Mouse (Mus musculus): ENCODE measurements around the gene Neu1. TPM values are rescaled to one million over a fixed set of nuclear protein-coding genes. Genes with fewer than 3 reads are reported as not detected.

Neu1 gene
- 48.4 and 54.9 TPM in 2 replicates for polyA plus RNA-seq (2012; rRNA removed; ENCODE audit: low replicate concordance)

GRCm38 (mm10) chr17:34931061-34931734 lies at the start of gene Neu1:
Gene Neu1, plus strand, starts transcription at chr17:34931253.

DNA sequence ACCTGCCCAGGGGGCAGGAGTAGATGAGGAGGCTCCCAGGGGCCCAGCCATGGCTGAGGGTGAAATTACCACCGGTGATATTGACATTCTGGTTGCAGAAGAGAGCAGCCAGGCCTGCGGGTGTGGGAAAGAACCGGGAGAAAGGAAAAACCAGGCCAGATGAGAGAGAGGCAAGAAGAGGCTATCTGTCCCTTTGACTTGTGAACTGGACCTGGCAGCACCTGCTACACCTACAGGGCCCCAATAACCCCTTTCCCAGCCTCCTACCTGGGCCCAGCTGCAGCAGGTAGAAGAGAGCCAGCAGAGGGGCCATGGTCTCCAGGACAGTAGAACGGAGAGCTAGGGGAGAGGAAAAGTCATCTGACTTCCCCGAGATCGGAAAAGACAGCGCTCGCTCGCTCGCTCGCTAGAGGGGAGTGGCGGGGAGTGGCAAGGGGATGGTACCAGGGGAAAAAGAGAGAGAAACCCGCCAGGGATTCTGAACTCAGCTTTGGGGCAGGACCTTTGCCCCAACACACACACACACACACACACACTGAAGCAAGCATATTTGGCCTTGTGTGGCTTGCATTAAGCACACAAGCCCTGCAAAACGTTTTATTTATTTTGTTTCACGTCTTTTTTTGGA lies 49.3 kb upstream of the Neu1 start, which contains the start of gene Gm20547:
Gene Gm20547, minus strand, starts transcription at position 360 of the 628 bp plus-strand sequence.

DNA sequence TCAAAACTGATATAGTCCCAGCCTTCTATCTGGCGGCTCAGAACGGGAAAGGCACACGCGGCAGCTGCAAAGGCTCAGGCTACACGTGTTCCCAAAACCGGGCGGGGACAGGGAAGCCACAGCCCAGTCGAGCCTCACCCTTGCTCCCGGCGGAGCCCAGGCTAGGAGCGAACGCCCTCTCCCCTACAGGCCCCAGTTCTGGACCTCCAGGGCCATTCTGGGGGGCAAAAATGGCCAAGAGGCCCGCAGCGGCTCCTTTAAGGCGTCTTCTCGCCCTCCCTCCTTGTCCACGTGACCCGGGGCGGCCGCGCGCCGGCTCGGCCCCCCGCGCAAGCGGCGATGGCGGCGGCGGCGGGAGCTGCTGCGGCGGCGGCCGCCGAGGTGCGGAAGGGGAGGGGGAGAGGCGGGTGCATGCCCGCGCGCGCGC lies 32.9 kb upstream of the Neu1 start, which contains the start of the genes C2 and Ehmt2:
Gene C2, minus strand, starts transcription at position 106 of the 427 bp plus-strand sequence.
Gene Ehmt2, plus strand, starts transcription at position 310 of the 427 bp plus-strand sequence.

GRCm38 (mm10) chr17:34913930-34914665 lies 17.0 kb upstream of the Neu1 start, which contains the start of gene Slc44a4:
Gene Slc44a4, plus strand, starts transcription at chr17:34914466.

DNA sequence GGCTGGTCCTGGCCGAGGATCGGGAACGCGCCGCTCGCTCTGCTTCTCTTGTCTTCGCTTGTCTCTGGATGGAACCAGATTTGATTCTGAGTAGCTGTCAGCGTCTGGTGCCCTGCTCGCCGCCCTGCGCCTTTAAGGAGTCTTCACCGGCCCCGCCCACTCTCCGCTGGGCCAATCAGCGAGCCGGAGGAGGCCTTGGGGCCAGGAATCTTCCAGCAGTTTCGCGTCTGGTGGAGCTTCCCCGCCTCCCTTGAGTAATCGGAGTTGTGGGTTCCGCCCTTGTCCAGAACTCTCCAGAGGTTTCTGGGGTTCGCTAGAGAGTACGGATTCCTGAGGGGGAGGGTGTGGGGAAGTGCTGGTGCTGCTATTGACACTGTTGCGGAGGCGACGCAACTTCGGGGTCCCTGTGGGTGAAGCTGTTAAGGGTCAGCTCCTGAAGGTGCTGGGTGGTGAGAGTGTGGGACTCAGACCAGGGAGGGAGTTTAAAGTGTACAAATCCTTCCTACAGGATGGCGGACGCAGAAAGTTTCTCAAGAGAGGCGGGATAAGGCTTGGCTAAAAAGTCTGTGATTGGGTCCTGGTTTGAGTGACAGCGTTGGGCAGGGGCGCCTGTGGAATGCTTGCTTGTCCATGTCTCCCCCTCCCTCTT lies 28.2 kb downstream of the Neu1 start, which contains the start of gene Hspa1b:
Gene Hspa1b, minus strand, starts transcription at position 109 of the 649 bp plus-strand sequence.

DNA sequence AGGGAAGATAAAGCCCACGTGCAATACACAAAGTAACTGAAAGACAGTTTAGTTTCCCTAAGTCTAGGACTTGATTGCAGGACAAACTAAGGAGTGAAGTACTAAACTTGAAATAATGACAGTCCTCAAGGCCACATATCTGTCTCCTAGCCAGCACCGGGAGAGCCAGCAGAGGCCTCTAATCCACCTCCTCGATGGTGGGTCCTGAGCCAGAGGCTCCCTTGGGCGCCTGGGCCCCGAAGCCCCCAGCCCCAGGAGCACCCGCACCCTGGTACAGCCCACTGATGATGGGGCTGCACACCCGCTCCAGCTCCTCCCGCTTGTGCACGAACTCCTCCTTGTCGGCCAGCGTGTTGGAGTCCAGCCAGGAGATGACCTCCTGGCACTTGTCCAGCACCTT lies 38.8 kb downstream of the Neu1 start, which contains the start of gene Gm20481:
Gene Gm20481, plus strand, starts transcription at position 91 of the 400 bp plus-strand sequence.

DNA sequence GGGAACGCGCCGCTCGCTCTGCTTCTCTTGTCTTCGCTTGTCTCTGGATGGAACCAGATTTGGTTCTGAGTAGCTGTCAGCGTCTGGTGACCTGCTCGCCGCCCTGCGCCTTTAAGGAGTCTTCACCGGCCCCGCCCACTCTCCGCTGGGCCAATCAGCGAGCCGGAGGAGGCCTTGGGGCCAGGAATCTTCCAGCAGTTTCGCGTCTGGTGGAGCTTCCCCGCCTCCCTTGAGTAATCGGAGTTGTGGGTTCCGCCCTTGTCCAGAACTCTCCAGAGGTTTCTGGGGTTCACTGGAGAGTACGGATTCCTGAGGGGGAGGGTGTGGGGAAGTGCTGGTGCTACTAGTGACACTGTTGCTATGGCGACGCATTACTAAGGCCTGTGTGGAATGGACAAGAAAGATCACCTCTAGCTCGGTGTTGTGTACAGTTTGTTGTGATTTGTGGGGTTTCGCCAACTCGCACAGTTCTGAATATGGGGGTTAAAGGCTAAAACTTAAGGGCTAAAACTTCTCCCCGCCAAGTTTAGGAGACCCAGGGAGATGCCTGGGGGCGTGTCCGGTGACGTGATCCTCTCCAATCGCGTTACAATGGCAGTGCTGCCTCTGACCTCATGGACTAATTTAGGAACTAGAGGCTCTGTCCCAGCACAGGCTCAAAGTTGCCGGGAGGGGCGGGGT lies 41.2 kb downstream of the Neu1 start, which contains the start of the genes Hspa1a and Hspa1l:
Gene Hspa1a, minus strand, starts transcription at position 88 of the 681 bp plus-strand sequence.
Gene Hspa1l, plus strand, starts transcription at position 635 of the 681 bp plus-strand sequence.

DNA sequence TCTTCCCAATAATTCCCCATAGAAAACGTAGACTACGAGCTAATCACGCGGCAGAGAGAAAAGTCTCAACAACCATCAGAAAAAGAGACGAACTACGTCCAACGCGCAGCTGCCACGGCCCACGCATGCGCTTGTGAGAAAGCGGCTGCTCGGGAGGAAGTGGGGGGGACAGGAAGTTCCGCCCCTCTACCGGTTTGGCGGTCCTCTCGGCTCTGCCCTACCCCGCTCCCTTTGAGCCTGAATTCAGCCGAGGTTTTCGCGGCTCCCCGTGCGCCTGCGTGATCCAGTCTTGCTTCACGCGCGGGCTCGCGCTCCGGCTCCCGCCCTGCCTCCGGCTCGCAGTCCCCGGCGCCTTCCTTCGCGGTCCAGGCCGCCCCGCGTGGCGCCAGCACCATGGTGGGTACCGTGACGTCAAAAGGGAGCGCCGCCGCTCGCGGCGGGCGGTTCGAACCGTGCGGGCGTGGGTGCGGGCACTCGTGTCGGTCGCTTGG lies 50.7 kb downstream of the Neu1 start, which contains the start of gene Lsm2:
Gene Lsm2, plus strand, starts transcription at position 173 of the 491 bp plus-strand sequence.

Other genes starting within 250 kb of the Neu1 start
- 184 and 192 TPM in 2 replicates for gene C4b, start 187.4 kb upstream of the Neu1 start, polyA plus RNA-seq (2012; rRNA removed; ENCODE audit: low replicate concordance)
- 0.11 and 0.60 TPM in 2 replicates for gene Cyp21a1, start 126.7 kb upstream of the Neu1 start, polyA plus RNA-seq (2012; rRNA removed; ENCODE audit: low replicate concordance)
- 48.6 and 50.3 TPM in 2 replicates for gene Stk19, start 94.3 kb upstream of the Neu1 start, polyA plus RNA-seq (2012; rRNA removed; ENCODE audit: low replicate concordance)
- 72.8 and 80.9 TPM in 2 replicates for gene Dxo, start 94.2 kb upstream of the Neu1 start, polyA plus RNA-seq (2012; rRNA removed; ENCODE audit: low replicate concordance)
- 77.4 and 105 TPM in 2 replicates for gene Skiv2l, start 81.0 kb upstream of the Neu1 start, polyA plus RNA-seq (2012; rRNA removed; ENCODE audit: low replicate concordance)
- 18.7 and 20.6 TPM in 2 replicates for gene Nelfe, start 80.9 kb upstream of the Neu1 start, polyA plus RNA-seq (2012; rRNA removed; ENCODE audit: low replicate concordance)
- gene Cfb, start 68.7 kb upstream of the Neu1 start, polyA plus RNA-seq (2012; rRNA removed; ENCODE audit: low replicate concordance): 70.0 and 71.7 TPM in 2 replicates
- 13.1 and 14.3 TPM in 2 replicates for gene Zbtb12, start 51.8 kb upstream of the Neu1 start, polyA plus RNA-seq (2012; rRNA removed; ENCODE audit: low replicate concordance)
- 0.06 and 0.07 TPM in 2 replicates for gene Gm20547, start 49.2 kb upstream of the Neu1 start, polyA plus RNA-seq (2012; rRNA removed; ENCODE audit: low replicate concordance)
- 46.9 and 64.7 TPM in 2 replicates for gene C2, start 33.0 kb upstream of the Neu1 start, polyA plus RNA-seq (2012; rRNA removed; ENCODE audit: low replicate concordance)
- 189 and 339 TPM in 2 replicates for gene Ehmt2, start 32.8 kb upstream of the Neu1 start, polyA plus RNA-seq (2012; rRNA removed; ENCODE audit: low replicate concordance)
- 7.4 and 9.2 TPM in 2 replicates for gene Slc44a4, start 16.8 kb upstream of the Neu1 start, polyA plus RNA-seq (2012; rRNA removed; ENCODE audit: low replicate concordance)
- 43.1 and 146 TPM in 2 replicates for gene Hspa1b, start 28.0 kb downstream of the Neu1 start, polyA plus RNA-seq (2012; rRNA removed; ENCODE audit: low replicate concordance)
- gene Gm20481, start 38.7 kb downstream of the Neu1 start, polyA plus RNA-seq (2012; rRNA removed; ENCODE audit: low replicate concordance): 0.30 TPM in 1 of 2 replicates, not detected in the other
- 17.7 and 42.4 TPM in 2 replicates for gene Hspa1a, start 40.9 kb downstream of the Neu1 start, polyA plus RNA-seq (2012; rRNA removed; ENCODE audit: low replicate concordance)
- 0.30 and 3.0 TPM in 2 replicates for gene Hspa1l, start 41.5 kb downstream of the Neu1 start, polyA plus RNA-seq (2012; rRNA removed; ENCODE audit: low replicate concordance)
- gene Lsm2, start 50.6 kb downstream of the Neu1 start, polyA plus RNA-seq (2012; rRNA removed; ENCODE audit: low replicate concordance): 75.4 and 108 TPM in 2 replicates
- gene Vars, start 69.7 kb downstream of the Neu1 start, polyA plus RNA-seq (2012; rRNA removed; ENCODE audit: low replicate concordance): 197 and 475 TPM in 2 replicates
- gene Vwa7, start 85.3 kb downstream of the Neu1 start, polyA plus RNA-seq (2012; rRNA removed; ENCODE audit: low replicate concordance): 1.4 and 3.9 TPM in 2 replicates
- 1.7 and 2.0 TPM in 2 replicates for gene Sapcd1, start 96.8 kb downstream of the Neu1 start, polyA plus RNA-seq (2012; rRNA removed; ENCODE audit: low replicate concordance)
- 4.2 and 4.8 TPM in 2 replicates for gene Msh5, start 115.5 kb downstream of the Neu1 start, polyA plus RNA-seq (2012; rRNA removed; ENCODE audit: low replicate concordance)
- gene Clic1, start 118.7 kb downstream of the Neu1 start, polyA plus RNA-seq (2012; rRNA removed; ENCODE audit: low replicate concordance): 110 and 121 TPM in 2 replicates
- 58.1 and 90.9 TPM in 2 replicates for gene Ddah2, start 127.8 kb downstream of the Neu1 start, polyA plus RNA-seq (2012; rRNA removed; ENCODE audit: low replicate concordance)
- 1.5 and 25.2 TPM in 2 replicates for gene Ly6g6c, start 134.1 kb downstream of the Neu1 start, polyA plus RNA-seq (2012; rRNA removed; ENCODE audit: low replicate concordance)
- 0.67 and 0.80 TPM in 2 replicates for gene Mpig6b, start 134.9 kb downstream of the Neu1 start, polyA plus RNA-seq (2012; rRNA removed; ENCODE audit: low replicate concordance)
- gene Ly6g6e, start 145.6 kb downstream of the Neu1 start, polyA plus RNA-seq (2012; rRNA removed; ENCODE audit: low replicate concordance): 5.7 and 9.0 TPM in 2 replicates
- 1.1 and 2.2 TPM in 2 replicates for gene Ly6g6d, start 146.8 kb downstream of the Neu1 start, polyA plus RNA-seq (2012; rRNA removed; ENCODE audit: low replicate concordance)
- 0.19 TPM in 1 of 2 replicates, not detected in the other for gene Ly6g6f, start 154.4 kb downstream of the Neu1 start, polyA plus RNA-seq (2012; rRNA removed; ENCODE audit: low replicate concordance)
- gene Abhd16a, start 158.0 kb downstream of the Neu1 start, polyA plus RNA-seq (2012; rRNA removed; ENCODE audit: low replicate concordance): 200 and 293 TPM in 2 replicates
- gene Ly6g5c, start 177.0 kb downstream of the Neu1 start, polyA plus RNA-seq (2012; rRNA removed; ENCODE audit: low replicate concordance): not detected in 2 replicates
- gene Ly6g5b, start 184.2 kb downstream of the Neu1 start, polyA plus RNA-seq (2012; rRNA removed; ENCODE audit: low replicate concordance): 3.5 and 4.4 TPM in 2 replicates
- gene Gpank1, start 190.2 kb downstream of the Neu1 start, polyA plus RNA-seq (2012; rRNA removed; ENCODE audit: low replicate concordance): 16.3 and 24.8 TPM in 2 replicates
- gene Csnk2b, start 190.8 kb downstream of the Neu1 start, polyA plus RNA-seq (2012; rRNA removed; ENCODE audit: low replicate concordance): 376 and 470 TPM in 2 replicates
- gene D17H6S53E, start 195.1 kb downstream of the Neu1 start, polyA plus RNA-seq (2012; rRNA removed; ENCODE audit: low replicate concordance): 8.7 and 9.2 TPM in 2 replicates
- 0.16 and 0.93 TPM in 2 replicates for gene Apom, start 200.8 kb downstream of the Neu1 start, polyA plus RNA-seq (2012; rRNA removed; ENCODE audit: low replicate concordance)
- 203 and 278 TPM in 2 replicates for gene Bag6, start 203.9 kb downstream of the Neu1 start, polyA plus RNA-seq (2012; rRNA removed; ENCODE audit: low replicate concordance)
- gene Prrc2a, start 233.6 kb downstream of the Neu1 start, polyA plus RNA-seq (2012; rRNA removed; ENCODE audit: low replicate concordance): 344 and 571 TPM in 2 replicates
- gene Aif1, start 244.8 kb downstream of the Neu1 start, polyA plus RNA-seq (2012; rRNA removed; ENCODE audit: low replicate concordance): 2.8 and 5.7 TPM in 2 replicates